Mouse (Mus musculus) neural tube, embryonic 15.5 days (tissue): ENCODE measurements around the gene Cep57l1. TPM values are rescaled to one million over a fixed set of nuclear protein-coding genes. Genes with fewer than 3 reads are reported as not detected.

Experiments used
- ATAC-seq: fragments of 200-750 bp; cut with Nextera tagmentation; 2 replicates; pipeline ENCODE4 v1.8.0; 2017; ENCODE audit warnings: mild to moderate bottlenecking, moderate TSS enrichment, moderate library complexity; ENCODE audit not compliant: low FRiP score
- H3K27ac ChIP-seq: fragments of 300-500 bp; sonication (generic); replicated peaks from 2 replicates; pipeline ENCODE4 v1.5.1; 2015; ENCODE audit warnings: mild to moderate bottlenecking, inconsistent platforms
- H3K27me3 ChIP-seq: fragments of 300-500 bp; sonication (generic); replicated peaks from 2 replicates; pipeline ENCODE4 v1.6.1; 2015; ENCODE audit warnings: inconsistent platforms
- H3K36me3 ChIP-seq: fragments of 300-500 bp; sonication (generic); 2 replicates; pipeline ENCODE4 v1.6.1; 2015; ENCODE audit warnings: inconsistent platforms
- H3K4me1 ChIP-seq: fragments of 300-500 bp; sonication (generic); 2 replicates; pipeline ENCODE4 v1.6.1; 2015; ENCODE audit warnings: inconsistent platforms
- H3K4me2 ChIP-seq: fragments of 300-500 bp; sonication (generic); 2 replicates; pipeline ENCODE4 v1.6.1; 2015; ENCODE audit warnings: inconsistent platforms, mild to moderate bottlenecking, moderate library complexity
- H3K4me3 ChIP-seq: fragments of 300-500 bp; sonication (generic); replicated peaks from 2 replicates; pipeline ENCODE4 v1.5.1; 2015; ENCODE audit warnings: mild to moderate bottlenecking, inconsistent platforms
- H3K9ac ChIP-seq: fragments of 300-500 bp; sonication (generic); replicated peaks from 2 replicates; pipeline ENCODE4 v1.6.1; 2015; ENCODE audit warnings: mild to moderate bottlenecking, inconsistent platforms
- H3K9me3 ChIP-seq: fragments of 300-500 bp; sonication (generic); replicated peaks from 2 replicates; pipeline ENCODE4 v1.6.1; 2016; ENCODE audit warnings: inconsistent platforms
- WGBS: fragments of 180-500 bp; shearing (Covaris S2); methylation state at CpG from one replicate; pipeline ENCODE4 v1.1.7; 2015; ENCODE audit warnings: mixed read lengths; 5-methylcytosine and 5-hydroxymethylcytosine counted together
- polyA plus RNA-seq: library from polyadenylated mRNA; unstranded; fragments of >200 nt; fragmentation: Nextera tagmentation; extraction: Ambion mirVana; gene quantifications from 2 replicates; pipeline ENCODE4 v1.2.1, GENCODE M21; 2015

The Cep57l1 gene
- polyA plus RNA-seq, result 15.7 and 19.4 TPM in 2 replicates

DNA sequence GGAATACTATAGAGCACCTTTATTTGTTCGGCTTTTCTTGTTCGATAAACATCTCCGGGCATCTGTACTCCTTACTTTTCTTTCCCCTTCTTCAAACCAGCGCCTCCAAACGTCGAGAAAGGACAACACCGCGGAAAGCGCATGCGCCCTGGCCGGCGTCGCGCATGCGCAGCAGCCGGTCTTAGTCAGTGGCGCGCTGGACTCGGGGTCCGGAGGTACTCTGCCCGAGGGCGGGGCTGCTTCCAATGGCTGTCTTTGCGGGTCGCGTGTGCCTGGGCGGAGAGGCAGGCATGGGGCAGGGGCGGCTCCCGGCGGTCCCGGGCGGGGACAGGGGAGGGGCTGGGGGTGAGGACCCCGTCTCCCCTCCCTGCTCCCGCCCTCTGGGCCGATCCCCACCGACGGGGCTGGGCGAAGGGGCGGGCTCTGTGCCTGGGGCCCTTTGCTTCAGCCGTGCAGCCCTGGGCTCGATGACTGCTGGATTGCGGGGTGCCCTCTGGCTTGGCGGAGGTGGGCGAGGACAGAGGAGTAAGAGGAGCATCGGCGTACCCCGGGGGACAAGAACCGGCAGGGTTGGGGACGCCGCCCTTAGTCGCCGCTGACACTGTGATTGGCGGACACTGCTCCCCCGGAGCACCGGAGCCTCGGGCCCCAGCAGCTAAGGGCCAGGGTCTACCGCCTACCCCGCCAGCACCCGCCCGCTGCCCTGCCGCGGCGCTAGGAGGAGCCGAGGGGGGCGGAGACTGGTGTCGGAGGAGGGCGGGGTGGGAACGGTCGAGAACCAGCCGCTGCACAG, at the start of gene Cep57l1, which contains the start of gene Sesn1:
TSS of gene Cep57l1 (minus strand) at position 101 of the 793 bp plus-strand sequence.
TSS of gene Sesn1 (plus strand) at position 165 of the 793 bp plus-strand sequence.
- peak; percentile 95 for ATAC-seq
- peak within 1 kb of the TSS; percentile 80 for H3K9ac ChIP-seq
- H3K27ac ChIP-seq, result peak within 1 kb of the TSS; percentile 95
- peaks cover 37% of the 10 kb centered on the region for H3K4me1 ChIP-seq
- H3K4me3 ChIP-seq, result peak within 1 kb of the TSS; percentile 94
- H3K27me3 ChIP-seq, result no peaks in the 10 kb centered on the region
- under 1% methylated on average over 66 of the region's 69 CpGs for WGBS
- H3K4me2 ChIP-seq, result peak within 1 kb of the TSS; percentile 85
- no peaks in the 10 kb centered on the region for H3K36me3 ChIP-seq
- H3K9me3 ChIP-seq, result no peaks in the 10 kb centered on the region

GRCm38 (mm10) chr10:41848721-41849120, 39.0 kb upstream of the Cep57l1 start:
- no peaks in the 10 kb centered on the region for H3K9me3 ChIP-seq
- H3K36me3 ChIP-seq, result no peaks in the 10 kb centered on the region
- no peak for ATAC-seq
- H3K4me1 ChIP-seq, result no peaks in the 10 kb centered on the region
- no peak overlapping the region for H3K27ac ChIP-seq
- no peak overlapping the region for H3K4me2 ChIP-seq
- H3K27me3 ChIP-seq, result no peaks in the 10 kb centered on the region
- H3K9ac ChIP-seq, result no peak overlapping the region
- WGBS, result 91% methylated on average over 2 of the region's 2 CpGs
- H3K4me3 ChIP-seq, result no peak overlapping the region

DNA sequence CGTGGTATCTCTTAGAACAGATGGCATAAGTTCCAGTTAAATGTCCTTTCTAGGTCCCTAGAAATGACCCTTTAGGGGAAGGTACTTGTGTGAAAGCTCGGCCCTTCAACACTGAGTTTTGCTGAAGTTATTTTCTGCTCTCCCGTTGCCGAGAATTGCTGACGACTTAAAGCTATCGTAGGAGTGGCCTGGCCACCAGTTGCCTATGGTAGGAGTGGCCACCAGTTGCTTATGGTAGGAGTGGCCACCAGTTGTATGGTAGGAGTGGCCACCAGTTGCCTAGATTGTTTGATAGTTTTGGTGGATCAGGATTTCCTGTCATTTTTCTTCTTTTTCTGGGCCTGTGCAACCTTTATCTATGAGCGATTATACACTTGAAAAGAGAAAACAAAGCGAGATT, 38.1 kb upstream of the Cep57l1 start:
- Histone ChIP-seq H3K9me3 (no peaks in the 10 kb centered on the region), H3K4me2 (no peak overlapping the region), H3K27ac (no peak overlapping the region), H3K4me1 (no peaks in the 10 kb centered on the region), H3K27me3 (no peaks in the 10 kb centered on the region), H3K9ac (no peak overlapping the region), H3K36me3 (no peaks in the 10 kb centered on the region), H3K4me3 (no peak overlapping the region)
- no peak for ATAC-seq
- WGBS, result 95% methylated on average over 8 of the region's 8 CpGs

DNA sequence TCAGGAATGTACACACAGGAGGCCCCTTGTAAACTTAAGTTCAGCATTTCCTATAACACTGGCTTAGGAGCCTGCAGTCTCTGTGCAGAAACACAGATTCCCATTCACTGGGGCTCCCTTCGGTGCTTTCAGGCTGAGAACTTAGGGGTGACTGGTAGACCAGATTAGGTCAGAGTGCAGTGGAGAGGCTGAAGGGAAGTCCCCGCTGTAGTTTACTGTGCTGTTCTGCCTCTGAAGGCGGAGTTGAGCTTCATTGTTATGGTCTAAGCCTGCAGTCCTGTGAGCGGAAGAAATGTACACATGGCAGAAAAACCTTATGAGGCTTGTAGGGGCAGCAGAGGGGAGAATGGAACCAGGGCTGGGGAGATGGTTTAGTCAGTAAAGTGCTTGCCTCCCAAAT, 29.2 kb upstream of the Cep57l1 start:
- Histone ChIP-seq H3K4me1 (no peaks in the 10 kb centered on the region), H3K9me3 (no peaks in the 10 kb centered on the region), H3K4me3 (no peak overlapping the region), H3K27me3 (no peaks in the 10 kb centered on the region), H3K27ac (no peak overlapping the region), H3K9ac (no peak overlapping the region), H3K36me3 (0 out of 2 replicates have a peak, but pooled peaks cover 2% of the 10 kb centered on the region), H3K4me2 (no peak overlapping the region)
- 96% methylated on average over 4 of the region's 4 CpGs for WGBS
- ATAC-seq, result no peak

DNA sequence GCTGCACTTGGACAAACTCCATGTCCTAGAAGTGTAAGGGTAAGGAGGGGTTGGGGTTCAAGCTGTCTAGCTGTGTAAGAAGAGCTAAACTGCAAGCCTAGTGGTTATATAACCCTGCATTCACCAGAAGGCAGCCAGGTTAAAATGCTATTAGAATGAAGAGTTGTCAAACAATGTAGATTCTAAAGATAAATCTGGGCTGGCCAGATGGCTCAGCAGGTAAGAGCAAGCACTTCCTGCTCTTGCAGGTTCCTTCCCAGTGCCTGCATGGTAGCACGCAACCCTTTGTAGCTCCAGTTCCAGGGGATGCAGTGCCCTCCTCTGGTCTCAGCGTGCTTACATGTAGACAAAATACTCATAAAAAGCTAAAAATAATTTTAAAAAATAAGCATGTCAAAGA, 24.5 kb upstream of the Cep57l1 start:
- no peak overlapping the region for H3K27ac ChIP-seq
- no peaks in the 10 kb centered on the region for H3K27me3 ChIP-seq
- no peak for ATAC-seq
- H3K4me1 ChIP-seq, result peaks cover 3% of the 10 kb centered on the region
- no peak overlapping the region for H3K4me3 ChIP-seq
- 97% methylated on average over 2 of the region's 2 CpGs for WGBS
- H3K9me3 ChIP-seq, result no peaks in the 10 kb centered on the region
- H3K4me2 ChIP-seq, result no peak overlapping the region
- H3K9ac ChIP-seq, result no peak overlapping the region
- 0 out of 2 replicates have a peak, but pooled peaks cover 2% of the 10 kb centered on the region for H3K36me3 ChIP-seq

DNA sequence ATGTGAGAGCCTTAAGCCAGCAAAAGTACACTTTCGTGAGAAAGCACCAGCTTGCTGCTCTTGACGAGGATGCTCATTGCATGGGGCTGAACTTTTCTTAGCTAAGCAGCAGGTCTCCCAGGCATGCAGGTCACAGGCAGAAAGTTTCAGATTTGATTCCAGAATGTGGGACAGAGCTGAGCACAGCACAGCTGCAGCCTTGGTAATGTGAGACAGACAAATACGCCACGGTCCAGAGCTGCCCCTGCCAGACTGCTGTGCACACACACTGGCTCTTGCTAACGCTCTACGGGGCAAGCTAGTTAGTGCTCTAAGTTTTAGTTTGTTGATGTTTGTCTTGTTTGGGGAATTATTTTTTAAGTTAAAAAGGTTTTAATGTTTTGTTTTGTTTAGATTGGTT, 22.5 kb upstream of the Cep57l1 start:
- H3K36me3 ChIP-seq, result 0 out of 2 replicates have a peak, but pooled peaks cover 2% of the 10 kb centered on the region
- H3K9me3 ChIP-seq, result no peaks in the 10 kb centered on the region
- no peak for ATAC-seq
- H3K4me1 ChIP-seq, result peaks cover 3% of the 10 kb centered on the region
- 80% methylated on average over 6 of the region's 6 CpGs for WGBS
- no peak overlapping the region for H3K4me3 ChIP-seq
- H3K27me3 ChIP-seq, result no peaks in the 10 kb centered on the region
- H3K9ac ChIP-seq, result no peak overlapping the region
- H3K4me2 ChIP-seq, result no peak overlapping the region
- no peak overlapping the region for H3K27ac ChIP-seq

GRCm38 (mm10) chr10:41830851-41831522, 21.3 kb upstream of the Cep57l1 start:
- peaks cover 3% of the 10 kb centered on the region for H3K4me1 ChIP-seq
- H3K9me3 ChIP-seq, result no peaks in the 10 kb centered on the region
- no peak overlapping the region for H3K9ac ChIP-seq
- WGBS, result 54% methylated on average over 9 of the region's 9 CpGs
- no peak overlapping the region for H3K4me2 ChIP-seq
- no peaks in the 10 kb centered on the region for H3K36me3 ChIP-seq
- no peak for ATAC-seq
- H3K27ac ChIP-seq, result no peak overlapping the region
- no peak overlapping the region for H3K4me3 ChIP-seq
- H3K27me3 ChIP-seq, result no peaks in the 10 kb centered on the region

DNA sequence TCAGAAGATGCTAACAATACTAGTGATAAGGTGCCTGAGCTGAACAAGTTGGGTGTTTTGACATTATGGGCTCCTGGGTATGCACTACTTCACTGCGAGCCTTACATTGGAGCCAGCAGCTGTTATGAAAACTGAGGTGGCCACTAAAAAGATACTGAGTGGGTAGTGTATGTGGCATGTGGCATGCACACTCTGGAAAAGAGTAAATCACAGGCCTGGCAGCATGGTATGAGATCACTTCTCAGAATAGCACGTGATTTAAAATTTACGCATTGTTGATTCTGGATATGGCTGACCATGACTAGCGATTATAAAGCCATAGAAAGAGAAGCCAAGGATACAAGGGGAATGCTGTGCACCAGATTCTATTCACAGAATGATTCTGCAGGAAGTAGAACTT, 20.8 kb upstream of the Cep57l1 start:
- Histone ChIP-seq H3K9me3 (no peaks in the 10 kb centered on the region), H3K27me3 (no peaks in the 10 kb centered on the region), H3K27ac (no peak overlapping the region), H3K9ac (no peak overlapping the region), H3K4me3 (no peak overlapping the region), H3K4me2 (no peak overlapping the region), H3K36me3 (no peaks in the 10 kb centered on the region), H3K4me1 (peaks cover 3% of the 10 kb centered on the region)
- ATAC-seq, result 0 out of 2 replicates have a peak, but pooled peaks have one; percentile 46
- 66% methylated on average over 4 of the region's 4 CpGs for WGBS

GRCm38 (mm10) chr10:41829980-41830379, 20.3 kb upstream of the Cep57l1 start:
- Histone ChIP-seq H3K27me3 (no peaks in the 10 kb centered on the region), H3K4me1 (peaks cover 3% of the 10 kb centered on the region), H3K9ac (no peak overlapping the region), H3K4me3 (no peak overlapping the region), H3K4me2 (no peak overlapping the region), H3K36me3 (no peaks in the 10 kb centered on the region), H3K27ac (no peak overlapping the region), H3K9me3 (no peaks in the 10 kb centered on the region)
- ATAC-seq, result no peak
- WGBS, result 94% methylated on average over 2 of the region's 2 CpGs

- Histone ChIP-seq H3K4me2 (no peak overlapping the region), H3K9ac (no peak overlapping the region), H3K27ac (no peak overlapping the region), H3K4me1 (peaks cover 3% of the 10 kb centered on the region), H3K36me3 (no peaks in the 10 kb centered on the region), H3K9me3 (no peaks in the 10 kb centered on the region), H3K4me3 (no peak overlapping the region), H3K27me3 (no peaks in the 10 kb centered on the region)
- ATAC-seq, result no peak
- WGBS, result 81% methylated on average over 5 of the region's 5 CpGs
Measured at GRCm38 (mm10) chr10:41829191-41829590, 19.5 kb upstream of the Cep57l1 start.

DNA sequence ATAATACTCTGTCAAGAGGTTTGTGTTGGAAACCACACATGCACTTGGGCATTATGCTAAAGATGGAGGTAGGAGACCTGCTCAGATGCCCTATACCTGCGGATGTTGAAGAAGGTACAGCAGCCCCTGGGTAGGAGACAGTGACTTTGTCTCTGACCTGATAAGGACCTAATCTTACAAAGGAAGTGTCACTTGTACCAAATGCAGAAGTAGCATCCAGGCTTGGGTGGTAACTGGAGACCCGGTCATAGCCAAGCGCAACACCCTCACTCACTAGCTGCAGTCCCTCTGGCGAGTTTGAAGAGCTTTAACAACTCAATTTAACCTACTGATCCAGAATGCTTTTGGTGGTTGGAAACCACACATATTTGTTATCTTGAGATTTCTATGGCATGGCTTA, 18.1 kb upstream of the Cep57l1 start:
- WGBS, result 89% methylated on average over 4 of the region's 4 CpGs
- ATAC-seq, result no peak

More for the DNA sequence above, 18.1 kb upstream of the Cep57l1 start:
- no peak overlapping the region for H3K9ac ChIP-seq
- H3K27me3 ChIP-seq, result no peaks in the 10 kb centered on the region
- H3K36me3 ChIP-seq, result no peaks in the 10 kb centered on the region
- no peak overlapping the region for H3K4me3 ChIP-seq
- no peak overlapping the region for H3K4me2 ChIP-seq
- peaks cover 3% of the 10 kb centered on the region for H3K4me1 ChIP-seq
- no peaks in the 10 kb centered on the region for H3K9me3 ChIP-seq
- no peak overlapping the region for H3K27ac ChIP-seq
